Mouse (Mus musculus): Measurements from ENCODE around the gene Krtap5-2.
"Not testable (repeated sequence)": the region's sequence is repeated elsewhere in the genome, so short reads cannot be mapped to it uniquely, and the experiment has no call there.

Gene Krtap5-2

GRCm38 (mm10) chr7:142175905-142176304 is at the start of gene Krtap5-2:
Gene Krtap5-2, minus strand, starts transcription at chr7:142176005.
- not testable (repeated sequence) for DNase-seq (ENCODE audit: low spot score in 2 of 2)

- no peak for DNase-seq (ENCODE audit: low spot score in 2 of 2)
Observed at GRCm38 (mm10) chr7:142224518-142224917, 48.7 kb upstream of the Krtap5-2 start.

GRCm38 (mm10) chr7:142212136-142212535 is 36.3 kb upstream of the Krtap5-2 start:
- DNase-seq (ENCODE audit: low spot score in 2 of 2): not testable (repeated sequence)

GRCm38 (mm10) chr7:142211559-142211958 is 35.8 kb upstream of the Krtap5-2 start, which contains the start of gene Gm7579:
Gene Gm7579, plus strand, starts transcription at chr7:142211859.
- DNase-seq (ENCODE audit: low spot score in 2 of 2): no peak

- not testable (repeated sequence) for DNase-seq (ENCODE audit: low spot score in 2 of 2)
Observed at GRCm38 (mm10) chr7:142206891-142207290, 31.1 kb upstream of the Krtap5-2 start.

GRCm38 (mm10) chr7:142205488-142205887 is 29.7 kb upstream of the Krtap5-2 start:
- DNase-seq (ENCODE audit: low spot score in 2 of 2): no peak

GRCm38 (mm10) chr7:142201064-142201463 is 25.3 kb upstream of the Krtap5-2 start, which contains the start of gene Krtap5-3:
Gene Krtap5-3, plus strand, starts transcription at chr7:142201364.
- DNase-seq (ENCODE audit: low spot score in 2 of 2): no peak

GRCm38 (mm10) chr7:142198748-142199147 is 22.9 kb upstream of the Krtap5-2 start:
- DNase-seq (ENCODE audit: low spot score in 2 of 2): no peak

GRCm38 (mm10) chr7:142190289-142190688 is 14.5 kb upstream of the Krtap5-2 start, which contains the start of gene Gm10153:
Gene Gm10153, minus strand, starts transcription at chr7:142190389.
- no peak for DNase-seq (ENCODE audit: low spot score in 2 of 2)

GRCm38 (mm10) chr7:142188156-142188555 is 12.4 kb upstream of the Krtap5-2 start:
- DNase-seq (ENCODE audit: low spot score in 2 of 2): no peak

GRCm38 (mm10) chr7:142181021-142181420 is 5.2 kb upstream of the Krtap5-2 start:
- DNase-seq (ENCODE audit: low spot score in 2 of 2): no peak

GRCm38 (mm10) chr7:142178685-142179084 is 2.9 kb upstream of the Krtap5-2 start:
- no peak for DNase-seq (ENCODE audit: low spot score in 2 of 2)

GRCm38 (mm10) chr7:142169836-142170235 is 6.0 kb downstream of the Krtap5-2 start:
- no peak for DNase-seq (ENCODE audit: low spot score in 2 of 2)

- DNase-seq (ENCODE audit: low spot score in 2 of 2): not testable (repeated sequence)
Observed at GRCm38 (mm10) chr7:142165639-142166038, 10.2 kb downstream of the Krtap5-2 start, which contains the start of gene Gm4553. Gene Gm4553, minus strand, starts transcription at chr7:142165739.

GRCm38 (mm10) chr7:142159366-142159765 is 16.4 kb downstream of the Krtap5-2 start:
- no peak for DNase-seq (ENCODE audit: low spot score in 2 of 2)

GRCm38 (mm10) chr7:142157013-142157412 is 18.8 kb downstream of the Krtap5-2 start, which contains the start of gene Gm29735:
Gene Gm29735, minus strand, starts transcription at chr7:142157113.
- not testable (repeated sequence) for DNase-seq (ENCODE audit: low spot score in 2 of 2)

- no peak for DNase-seq (ENCODE audit: low spot score in 2 of 2)
Observed at GRCm38 (mm10) chr7:142155308-142155707, 20.5 kb downstream of the Krtap5-2 start.

- DNase-seq (ENCODE audit: low spot score in 2 of 2): no peak
Observed at GRCm38 (mm10) chr7:142152191-142152590, 23.6 kb downstream of the Krtap5-2 start.

GRCm38 (mm10) chr7:142148633-142149032 is 27.2 kb downstream of the Krtap5-2 start:
- DNase-seq (ENCODE audit: low spot score in 2 of 2): no peak

GRCm38 (mm10) chr7:142146033-142146432 is 29.8 kb downstream of the Krtap5-2 start:
- DNase-seq (ENCODE audit: low spot score in 2 of 2): no peak

- no peak for DNase-seq (ENCODE audit: low spot score in 2 of 2)
Observed at GRCm38 (mm10) chr7:142145413-142145940, 30.3 kb downstream of the Krtap5-2 start.

GRCm38 (mm10) chr7:142144507-142144906 is 31.3 kb downstream of the Krtap5-2 start, which contains the start of gene Gm45337:
Gene Gm45337, minus strand, starts transcription at chr7:142144607.
- no peak for DNase-seq (ENCODE audit: low spot score in 2 of 2)

- not testable (repeated sequence) for DNase-seq (ENCODE audit: low spot score in 2 of 2)
Observed at GRCm38 (mm10) chr7:142143506-142144010, 32.2 kb downstream of the Krtap5-2 start.

All from spleen, postnatal 4 days (tissue).